Mouse (Mus musculus): ENCODE data around the gene Irf2bpl. TPM values are rescaled to one million over a fixed set of nuclear protein-coding genes. Genes with fewer than 3 reads are reported as not detected.

Irf2bpl gene
- total RNA-seq (2018; cell fraction: chromatin; rRNA removed): 10 to 100 TPM in 5 of 26 experiments, 1 to 10 TPM in 20, under 1 TPM in 1; 0.94 to 14.8 (median 5.9) TPM
- total RNA-seq (2018; cell fraction: cytosol; rRNA removed): 10 to 100 TPM in 24 of 26 experiments, 1 to 10 TPM in 2; 7.3 to 28.3 (median 21.4) TPM
- 10 to 100 TPM in 24 of 26 experiments, 1 to 10 TPM in 2; 7.2 to 45.6 (median 16.6) TPM for total RNA-seq (2018; cell fraction: nucleus; rRNA removed)
- polyA plus RNA-seq (2018): 9.1 to 32.1 TPM (median 10.4 TPM) in 3 replicates

- peak within 1 kb of the TSS; percentile 45 for H3K4me3 ChIP-seq (ENCODE audit: inconsistent target)
- 2% methylated on average over 64 of the region's 82 CpGs for WGBS (ENCODE audit: missing documents)
- H3K27ac ChIP-seq: peak within 1 kb of the TSS; percentile 74
- no peaks in the 10 kb centered on the region for H3K36me3 ChIP-seq (ENCODE audit: inconsistent target)
- H3K79me2 ChIP-seq (ENCODE audit: inconsistent target): peaks cover 42% of the 10 kb centered on the region
Measured at GRCm38 (mm10) chr12:86884197-86885058, at the start of gene Irf2bpl. Irf2bpl (minus strand) TSS chr12:86884798.

GRCm38 (mm10) chr12:86932575-86932952, 48.0 kb upstream of the Irf2bpl start:
- H3K79me2 ChIP-seq (ENCODE audit: inconsistent target): no peaks in the 10 kb centered on the region
- H3K27ac ChIP-seq: no peak overlapping the region
- H3K4me3 ChIP-seq (ENCODE audit: inconsistent target): no peak overlapping the region
- no peaks in the 10 kb centered on the region for H3K36me3 ChIP-seq (ENCODE audit: inconsistent target)
- 86% methylated on average over 6 of the region's 6 CpGs for WGBS (ENCODE audit: missing documents)

- no peak overlapping the region for H3K4me3 ChIP-seq (ENCODE audit: inconsistent target)
- no peak overlapping the region for H3K27ac ChIP-seq
- H3K79me2 ChIP-seq (ENCODE audit: inconsistent target): no peaks in the 10 kb centered on the region
- H3K36me3 ChIP-seq (ENCODE audit: inconsistent target): no peaks in the 10 kb centered on the region
- 85% methylated on average over 5 of the region's 7 CpGs for WGBS (ENCODE audit: missing documents)
Measured at GRCm38 (mm10) chr12:86931919-86932574, 47.4 kb upstream of the Irf2bpl start.

- Histone ChIP-seq H3K4me3 (ENCODE audit: inconsistent target) (no peak overlapping the region), H3K79me2 (ENCODE audit: inconsistent target) (no peaks in the 10 kb centered on the region), H3K27ac (no peak overlapping the region), H3K36me3 (ENCODE audit: inconsistent target) (no peaks in the 10 kb centered on the region)
- WGBS (ENCODE audit: missing documents): 93% methylated on average over 6 of the region's 6 CpGs
Measured at GRCm38 (mm10) chr12:86930934-86931729, 46.5 kb upstream of the Irf2bpl start.

GRCm38 (mm10) chr12:86923837-86924236, 39.2 kb upstream of the Irf2bpl start:
- WGBS (ENCODE audit: missing documents): 5% methylated on average over 5 of the region's 5 CpGs
- Histone ChIP-seq H3K4me3 (ENCODE audit: inconsistent target) (no peak overlapping the region), H3K79me2 (ENCODE audit: inconsistent target) (no peaks in the 10 kb centered on the region), H3K36me3 (ENCODE audit: inconsistent target) (no peaks in the 10 kb centered on the region), H3K27ac (no peak overlapping the region)

- no peaks in the 10 kb centered on the region for H3K36me3 ChIP-seq (ENCODE audit: inconsistent target)
- H3K79me2 ChIP-seq (ENCODE audit: inconsistent target): no peaks in the 10 kb centered on the region
- no peak overlapping the region for H3K27ac ChIP-seq
- WGBS (ENCODE audit: missing documents): 89% methylated on average over 15 of the region's 17 CpGs
- H3K4me3 ChIP-seq (ENCODE audit: inconsistent target): no peak overlapping the region
Measured at GRCm38 (mm10) chr12:86918983-86919722, 34.6 kb upstream of the Irf2bpl start.

- Histone ChIP-seq H3K79me2 (ENCODE audit: inconsistent target) (no peaks in the 10 kb centered on the region), H3K27ac (no peak overlapping the region), H3K36me3 (ENCODE audit: inconsistent target) (no peaks in the 10 kb centered on the region), H3K4me3 (ENCODE audit: inconsistent target) (no peak overlapping the region)
- 54% methylated on average over 9 of the region's 11 CpGs for WGBS (ENCODE audit: missing documents)
Measured at GRCm38 (mm10) chr12:86918361-86918967, 33.9 kb upstream of the Irf2bpl start.

- 92% methylated on average over 7 of the region's 7 CpGs for WGBS (ENCODE audit: missing documents)
- H3K4me3 ChIP-seq (ENCODE audit: inconsistent target): no peak overlapping the region
- H3K27ac ChIP-seq: no peak overlapping the region
- H3K36me3 ChIP-seq (ENCODE audit: inconsistent target): no peaks in the 10 kb centered on the region
- no peaks in the 10 kb centered on the region for H3K79me2 ChIP-seq (ENCODE audit: inconsistent target)
Measured at GRCm38 (mm10) chr12:86916796-86917573, 32.4 kb upstream of the Irf2bpl start.

- Histone ChIP-seq H3K4me3 (ENCODE audit: inconsistent target) (no peak overlapping the region), H3K79me2 (ENCODE audit: inconsistent target) (no peaks in the 10 kb centered on the region), H3K36me3 (ENCODE audit: inconsistent target) (no peaks in the 10 kb centered on the region), H3K27ac (peak overlapping the region; percentile 84)
- WGBS (ENCODE audit: missing documents): 90% methylated on average over 7 of the region's 7 CpGs
Measured at GRCm38 (mm10) chr12:86915617-86916016, 31.0 kb upstream of the Irf2bpl start.

GRCm38 (mm10) chr12:86914756-86915155, 30.2 kb upstream of the Irf2bpl start:
- H3K27ac ChIP-seq: peak overlapping the region; percentile 84
- 15% methylated on average over 6 of the region's 6 CpGs for WGBS (ENCODE audit: missing documents)
- no peaks in the 10 kb centered on the region for H3K36me3 ChIP-seq (ENCODE audit: inconsistent target)
- no peak overlapping the region for H3K4me3 ChIP-seq (ENCODE audit: inconsistent target)
- H3K79me2 ChIP-seq (ENCODE audit: inconsistent target): no peaks in the 10 kb centered on the region

- H3K36me3 ChIP-seq (ENCODE audit: inconsistent target): no peaks in the 10 kb centered on the region
- no peak overlapping the region for H3K4me3 ChIP-seq (ENCODE audit: inconsistent target)
- no peaks in the 10 kb centered on the region for H3K79me2 ChIP-seq (ENCODE audit: inconsistent target)
- 0% methylated on average over 2 of the region's 2 CpGs for WGBS (ENCODE audit: missing documents)
- H3K27ac ChIP-seq: peak overlapping the region; percentile 84
Measured at GRCm38 (mm10) chr12:86914351-86914750, 29.8 kb upstream of the Irf2bpl start.

- no peaks in the 10 kb centered on the region for H3K79me2 ChIP-seq (ENCODE audit: inconsistent target)
- no peak overlapping the region for H3K4me3 ChIP-seq (ENCODE audit: inconsistent target)
- 24% methylated on average over 20 of the region's 22 CpGs for WGBS (ENCODE audit: missing documents)
- no peak overlapping the region for H3K27ac ChIP-seq
- no peaks in the 10 kb centered on the region for H3K36me3 ChIP-seq (ENCODE audit: inconsistent target)
Measured at GRCm38 (mm10) chr12:86912335-86913093, 27.9 kb upstream of the Irf2bpl start.

Measured in macrophage (primary cell).